Mouse (Mus musculus): ENCODE measurements around the gene Opcml.

Gene Opcml

DNA sequence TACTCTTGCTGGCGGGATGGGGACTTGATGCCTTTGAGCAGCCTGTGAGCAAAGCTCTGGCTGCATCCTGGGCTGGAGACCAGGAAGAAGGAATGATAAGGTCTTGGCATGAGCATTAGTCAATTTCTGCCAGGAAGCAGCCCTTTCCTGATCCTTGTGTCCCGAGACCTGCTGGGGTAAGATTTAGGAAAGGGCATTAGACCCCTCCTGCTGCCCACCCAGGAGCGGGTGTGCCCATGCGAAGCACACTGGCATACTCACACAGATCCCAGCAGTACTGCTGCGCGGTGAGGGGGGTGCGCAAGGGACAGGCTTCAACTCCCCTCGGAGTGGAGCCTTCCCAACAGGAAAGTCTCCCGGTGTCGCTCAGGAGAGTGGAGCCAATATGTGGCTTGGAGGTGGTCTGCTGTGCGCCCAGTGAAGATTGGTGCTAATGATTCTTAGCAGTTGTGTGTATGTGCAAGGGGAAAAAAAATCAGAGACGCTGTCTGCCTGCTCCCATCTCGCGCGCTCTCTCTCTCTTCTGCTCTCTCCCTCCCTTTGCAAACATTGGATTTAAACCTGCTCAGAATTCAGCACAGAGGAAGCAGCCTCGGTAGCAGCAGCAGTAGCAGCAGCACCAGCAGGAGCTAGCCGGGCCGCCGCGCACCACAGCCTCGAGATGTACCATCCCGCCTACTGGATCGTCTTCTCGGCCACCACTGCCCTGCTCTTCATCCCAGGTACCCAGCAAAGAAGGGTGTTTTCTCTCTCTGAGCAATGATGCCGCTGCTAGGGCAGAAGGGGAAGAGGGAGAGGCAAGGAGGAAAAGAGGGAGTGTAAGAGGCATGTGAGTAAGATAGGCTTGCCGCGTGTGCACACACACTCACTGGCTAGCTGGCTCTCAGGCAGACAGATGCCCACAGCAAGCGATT lies at the start of gene Opcml:
TSS of gene Opcml (plus strand) at position 51 of the 914 bp plus-strand sequence.
- peak; percentile 22 to 36 for DNase-seq

DNA sequence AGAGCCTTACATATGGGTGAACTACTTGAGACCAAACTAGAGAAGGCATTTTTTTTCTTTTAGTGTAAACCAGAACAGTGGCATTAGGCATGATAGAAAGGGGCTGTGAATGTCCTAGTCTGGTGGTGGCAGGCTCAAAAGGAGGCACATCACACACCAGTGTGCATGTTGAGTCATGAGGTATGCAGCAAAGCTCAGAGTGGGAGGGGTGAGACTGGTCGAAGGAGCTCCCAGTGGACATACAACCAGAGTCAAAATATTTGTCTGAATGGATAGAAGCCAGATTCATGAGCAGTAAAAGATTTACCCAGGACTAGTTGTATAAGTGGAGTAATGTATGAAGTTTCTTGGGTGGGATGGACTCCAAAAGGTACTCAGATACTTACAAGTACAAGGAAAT lies 31.9 kb upstream of the Opcml start:
- DNase-seq = no peak

DNA sequence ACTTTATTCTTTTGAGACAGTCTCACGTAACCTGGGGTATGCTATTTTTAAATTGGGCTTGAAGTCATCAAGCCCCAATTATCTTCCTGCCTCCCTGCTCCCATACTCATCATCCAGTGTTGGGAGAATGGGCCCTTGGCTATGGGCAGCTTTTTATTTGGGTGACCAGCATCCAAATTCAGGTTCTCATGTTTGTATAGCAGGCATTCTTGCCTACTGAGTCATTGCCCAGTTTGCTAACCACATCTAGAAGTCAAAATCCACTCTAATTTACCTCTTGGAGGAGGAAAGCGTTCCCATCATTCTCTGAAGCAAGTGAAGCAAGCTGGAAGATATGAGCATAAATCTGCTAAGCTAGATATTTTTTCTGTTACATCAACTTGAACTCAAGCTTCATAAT lies 29.4 kb upstream of the Opcml start:
- DNase-seq = no peak

DNA sequence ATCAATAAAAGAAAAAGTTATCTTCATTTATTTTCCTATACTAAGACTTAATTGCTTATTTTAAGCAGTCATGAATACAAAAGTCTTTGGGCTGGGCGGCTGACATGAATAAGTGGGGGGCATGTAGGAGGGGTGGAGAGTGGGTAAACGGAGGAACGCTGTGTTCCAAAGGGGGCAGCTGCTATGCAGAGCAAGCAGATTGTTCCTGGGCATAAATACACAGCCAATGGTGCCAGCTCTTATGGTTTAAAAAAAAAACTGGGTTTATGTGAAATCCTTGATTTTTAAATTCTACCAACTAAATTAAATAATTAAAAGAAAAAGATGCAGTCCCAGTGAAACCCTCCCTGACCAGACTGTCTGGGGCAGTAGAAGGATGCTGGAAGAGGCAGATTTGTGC lies 24.1 kb upstream of the Opcml start:
- no peak for DNase-seq

- no peak for DNase-seq
These were observed 23.2 kb upstream of the Opcml start for GRCm38 (mm10) chr9:27767196-27767900.

GRCm38 (mm10) chr9:27768788-27769187 lies 21.8 kb upstream of the Opcml start:
- DNase-seq = no peak

- no peak for DNase-seq
These were observed 9.1 kb upstream of the Opcml start for GRCm38 (mm10) chr9:27781291-27781993.

DNA sequence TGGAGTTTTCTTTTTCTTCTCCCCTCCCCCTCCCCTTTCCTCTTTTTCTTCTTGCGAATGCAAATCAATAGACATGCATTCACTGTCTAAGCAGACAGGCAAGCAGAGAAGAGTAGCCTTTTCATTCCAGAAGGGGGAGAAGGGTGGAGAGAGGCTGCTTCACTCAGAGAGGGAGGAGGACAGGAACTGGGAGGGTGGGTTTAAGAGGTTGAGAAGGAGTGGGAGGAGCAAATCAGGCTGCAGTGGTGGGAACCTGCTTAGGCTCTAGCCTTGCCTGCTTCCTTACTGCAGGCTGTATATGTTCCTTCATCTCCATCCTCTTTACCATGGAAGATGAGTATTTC lies 8.6 kb upstream of the Opcml start:
- no peak for DNase-seq

DNA sequence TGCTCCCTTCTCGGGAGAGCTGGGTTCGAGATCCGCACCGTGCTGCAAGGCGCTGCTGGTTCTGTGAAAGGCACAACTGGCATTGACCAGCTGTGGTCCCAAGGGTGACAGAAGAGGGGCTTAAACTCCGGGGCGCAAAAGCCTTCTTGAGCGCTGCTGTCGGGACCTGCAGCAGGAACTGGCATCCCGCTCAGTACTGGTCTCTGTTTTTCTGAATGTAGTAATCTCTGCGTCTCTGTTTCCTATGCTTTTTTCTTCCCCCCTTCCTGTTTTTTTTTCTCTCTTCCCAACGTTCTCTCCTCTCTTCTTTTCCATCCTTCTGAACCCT lies 1.0 kb downstream of the Opcml start:
- no peak for DNase-seq

- DNase-seq = no peak
These were observed 1.7 kb downstream of the Opcml start for GRCm38 (mm10) chr9:27792226-27792625.

- no peak for DNase-seq
These were observed 2.4 kb downstream of the Opcml start for GRCm38 (mm10) chr9:27792994-27793393.

DNA sequence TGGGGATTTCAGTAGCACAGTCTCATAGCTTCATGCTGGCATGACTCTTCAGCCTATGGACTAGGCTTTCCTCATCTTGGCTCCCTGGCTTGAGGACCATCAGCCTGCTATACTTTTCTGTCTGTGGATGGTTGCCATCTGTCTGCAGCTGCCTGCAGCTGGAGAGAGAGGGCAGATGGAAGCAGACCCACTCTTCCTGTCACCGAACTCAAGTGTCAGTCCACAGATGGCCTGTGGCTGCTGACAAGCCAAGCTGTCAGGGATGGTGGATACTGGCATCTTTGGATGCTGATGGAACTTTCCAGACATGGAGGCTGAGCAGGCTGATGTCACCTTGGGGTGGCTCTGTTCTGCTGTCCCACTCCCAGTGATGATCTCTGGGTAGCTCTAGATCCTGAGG lies 6.0 kb downstream of the Opcml start:
- DNase-seq = no peak

DNA sequence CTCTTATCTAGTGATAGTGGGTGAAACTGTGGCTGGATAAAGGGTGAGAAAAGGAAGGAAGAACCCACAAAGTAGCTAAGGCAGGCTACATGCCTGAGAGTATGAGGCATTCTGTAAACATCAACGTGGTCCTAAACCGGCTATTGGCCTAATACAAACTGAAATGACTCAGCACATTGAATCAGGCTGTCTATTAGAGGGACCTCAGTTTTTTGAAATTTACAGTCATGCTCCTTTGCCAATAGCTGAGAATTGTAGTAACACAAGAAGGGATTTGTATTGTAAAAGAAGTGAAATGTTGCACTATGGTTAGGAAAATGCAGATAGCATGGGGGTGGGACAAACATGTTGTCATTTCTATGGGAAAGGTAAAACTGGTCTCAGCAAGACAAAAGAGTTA lies 10.4 kb downstream of the Opcml start:
- DNase-seq = no peak

- no peak for DNase-seq
These were observed 11.2 kb downstream of the Opcml start for GRCm38 (mm10) chr9:27801807-27802206.

DNA sequence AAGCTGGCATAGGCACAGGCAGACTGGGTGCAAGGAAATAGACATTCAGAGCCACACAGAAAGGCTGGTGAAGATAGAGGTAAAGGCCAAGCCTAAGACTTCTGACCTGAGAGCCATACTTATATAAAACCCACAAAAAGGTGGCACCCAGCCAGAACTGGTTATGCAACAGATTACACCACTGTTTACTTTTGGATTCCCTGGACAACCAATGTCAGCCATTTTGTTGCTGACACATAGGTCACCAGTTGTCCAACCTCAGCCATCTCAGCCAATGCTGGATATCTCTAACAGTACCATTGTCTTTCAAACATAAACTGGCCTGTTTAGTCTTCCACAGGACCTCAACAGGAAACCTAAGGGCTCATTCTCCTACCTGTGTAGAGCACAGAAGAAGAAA lies 11.8 kb downstream of the Opcml start:
- no peak for DNase-seq

- DNase-seq = no peak
These were observed 13.9 kb downstream of the Opcml start for GRCm38 (mm10) chr9:27804461-27804860.

DNA sequence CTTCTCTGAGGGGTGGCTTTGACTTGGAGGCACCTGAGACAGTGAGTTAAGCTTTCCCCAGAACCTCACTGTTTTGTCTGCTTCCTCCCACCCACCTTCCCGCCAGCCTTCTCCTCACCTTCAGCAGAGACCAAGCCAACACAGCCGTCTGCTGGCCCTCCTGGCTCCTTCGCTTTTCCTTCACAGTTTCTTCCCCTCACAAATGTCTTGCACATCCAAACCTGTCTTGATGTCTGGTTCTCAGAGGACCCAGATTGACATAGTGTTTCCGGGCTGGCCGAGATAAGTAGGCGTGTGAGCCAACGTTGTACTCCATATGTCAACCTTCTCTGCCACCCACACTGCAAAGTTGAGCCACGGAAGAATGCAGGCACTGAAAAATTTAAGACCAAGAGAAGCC lies 19.2 kb downstream of the Opcml start:
- DNase-seq = no peak

GRCm38 (mm10) chr9:27813207-27813790 lies 22.7 kb downstream of the Opcml start:
- DNase-seq = no peak

GRCm38 (mm10) chr9:27814161-27814560 lies 23.6 kb downstream of the Opcml start:
- DNase-seq = no peak

- no peak for DNase-seq
These were observed 30.6 kb downstream of the Opcml start for GRCm38 (mm10) chr9:27821197-27821596.

DNA sequence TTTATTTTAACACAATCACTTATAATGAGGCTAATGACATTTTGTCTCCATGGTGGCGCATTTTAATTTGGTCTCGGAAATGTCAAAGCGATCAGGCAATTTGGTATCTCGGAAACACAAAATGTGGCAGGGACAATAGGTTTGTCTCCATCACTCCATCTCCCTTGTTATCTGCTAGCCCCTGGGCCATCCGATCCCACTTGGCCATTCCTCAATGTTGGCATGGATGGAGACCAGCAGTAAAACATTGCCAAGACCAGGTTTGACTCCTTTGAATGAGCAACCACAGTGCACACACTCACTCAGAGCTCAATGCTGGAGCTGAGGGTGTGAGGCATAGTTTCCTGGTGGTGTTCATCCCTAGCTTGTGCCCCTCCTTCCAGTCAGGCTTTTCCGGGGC lies 32.1 kb downstream of the Opcml start:
- DNase-seq = no peak

DNA sequence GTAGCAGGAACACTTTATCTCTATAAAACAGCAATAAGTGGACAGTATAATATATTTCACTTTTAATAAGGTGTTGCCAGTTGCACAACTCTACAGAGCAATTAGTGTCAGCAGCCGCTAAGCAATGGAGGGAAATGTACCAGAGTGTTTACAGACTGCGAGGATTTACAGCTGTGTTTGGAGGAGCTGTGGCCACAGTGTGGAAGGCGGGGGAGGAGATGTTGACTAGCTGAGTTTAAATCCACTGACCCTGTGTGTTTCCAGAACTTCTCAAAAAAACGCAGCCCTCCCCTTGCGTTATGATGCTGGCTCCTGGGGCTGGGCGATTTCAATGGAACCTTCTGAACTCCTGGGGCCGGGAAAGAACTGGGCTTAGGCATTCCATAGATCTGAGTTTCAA lies 33.8 kb downstream of the Opcml start:
- no peak for DNase-seq

DNA sequence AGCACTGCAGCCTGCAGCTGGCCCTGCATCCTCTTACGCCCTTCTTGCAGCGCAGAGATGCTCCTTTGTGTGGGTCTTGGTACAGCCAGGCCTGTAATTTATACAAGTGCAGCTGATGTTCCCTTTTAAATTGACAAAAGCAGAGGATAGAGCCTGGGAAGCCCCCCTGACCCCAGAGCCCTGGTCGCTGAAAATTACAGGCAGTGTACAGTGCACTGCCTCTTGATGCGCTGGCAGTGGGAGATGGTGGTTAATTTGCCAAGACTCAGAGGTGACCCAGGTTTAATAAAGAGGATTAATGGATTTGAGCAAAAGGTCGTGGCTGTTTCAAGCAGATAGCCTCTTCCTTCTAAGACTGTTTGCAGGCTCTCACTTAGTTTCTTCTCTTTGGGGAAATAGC lies 39.9 kb downstream of the Opcml start:
- DNase-seq = no peak

- DNase-seq = no peak
These were observed 52.2 kb downstream of the Opcml start for GRCm38 (mm10) chr9:27842806-27843205.
